Mouse (Mus musculus) sigmoid colon, adult 10 weeks (tissue): ENCODE data around the gene Sobp. TPM values are rescaled to one million over a fixed set of nuclear protein-coding genes. Genes with fewer than 3 reads are reported as not detected.

Experiments
- polyA plus RNA-seq: library from polyadenylated mRNA; stranded (reverse); fragments of 350-450 nt; fragmentation: Illumina TruSeq; extraction: RNeasy Lipid Tissue Mini Kit (QIAGEN cat#74804); gene quantifications from one replicate; pipeline ENCODE4 v1.2.3, GENCODE M21; 2014; ENCODE audit warnings: low read depth, low replicate concordance

Gene Sobp
- 2.7 TPM for polyA plus RNA-seq

DNA sequence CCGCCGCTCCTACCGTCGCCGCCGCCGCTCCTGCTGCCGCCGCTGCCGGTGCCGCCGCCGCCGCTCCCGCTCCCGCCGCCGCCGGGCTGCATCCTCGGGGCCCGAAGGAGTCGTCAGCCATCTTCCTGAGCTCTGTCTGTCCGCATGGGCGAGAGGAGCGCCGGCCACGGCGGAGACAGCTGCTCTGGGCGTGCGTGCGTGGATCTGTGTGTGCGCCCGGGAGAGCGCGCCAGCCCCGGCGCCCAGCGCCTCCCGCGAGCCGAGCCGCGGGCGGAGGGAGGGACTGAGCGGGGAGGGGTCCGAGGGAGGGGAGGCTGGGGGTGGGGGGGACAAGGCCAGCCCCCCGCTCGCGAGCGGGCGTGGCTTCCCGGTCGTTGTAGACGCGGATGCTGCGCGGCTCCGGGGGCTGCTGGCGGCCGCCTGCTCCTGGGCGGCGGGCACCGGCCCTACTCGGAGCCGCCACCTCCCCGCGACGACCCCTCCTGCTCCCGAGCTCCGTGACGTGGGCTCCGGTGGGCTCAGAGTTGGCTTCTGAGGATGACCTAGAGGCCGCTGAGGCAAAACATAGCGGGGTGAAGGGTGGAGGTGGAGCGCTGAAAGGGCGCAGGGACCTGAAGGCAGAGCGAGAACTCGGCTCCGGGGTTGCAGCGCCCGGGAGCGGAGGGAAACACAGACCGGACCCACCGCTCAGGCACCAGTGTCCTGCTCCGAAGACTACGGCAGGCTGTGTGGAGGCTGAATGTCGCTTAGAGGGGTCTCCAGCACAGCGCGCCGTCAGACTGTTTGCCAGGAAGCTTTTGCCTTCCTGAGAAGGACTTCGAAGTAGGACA lies at the start of gene Sobp, which contains the start of gene 9030612E09Rik:
Gene Sobp, minus strand, starts transcription at position 205 of the 830 bp plus-strand sequence.
Gene 9030612E09Rik, plus strand, starts transcription at position 379 of the 830 bp plus-strand sequence.

DNA sequence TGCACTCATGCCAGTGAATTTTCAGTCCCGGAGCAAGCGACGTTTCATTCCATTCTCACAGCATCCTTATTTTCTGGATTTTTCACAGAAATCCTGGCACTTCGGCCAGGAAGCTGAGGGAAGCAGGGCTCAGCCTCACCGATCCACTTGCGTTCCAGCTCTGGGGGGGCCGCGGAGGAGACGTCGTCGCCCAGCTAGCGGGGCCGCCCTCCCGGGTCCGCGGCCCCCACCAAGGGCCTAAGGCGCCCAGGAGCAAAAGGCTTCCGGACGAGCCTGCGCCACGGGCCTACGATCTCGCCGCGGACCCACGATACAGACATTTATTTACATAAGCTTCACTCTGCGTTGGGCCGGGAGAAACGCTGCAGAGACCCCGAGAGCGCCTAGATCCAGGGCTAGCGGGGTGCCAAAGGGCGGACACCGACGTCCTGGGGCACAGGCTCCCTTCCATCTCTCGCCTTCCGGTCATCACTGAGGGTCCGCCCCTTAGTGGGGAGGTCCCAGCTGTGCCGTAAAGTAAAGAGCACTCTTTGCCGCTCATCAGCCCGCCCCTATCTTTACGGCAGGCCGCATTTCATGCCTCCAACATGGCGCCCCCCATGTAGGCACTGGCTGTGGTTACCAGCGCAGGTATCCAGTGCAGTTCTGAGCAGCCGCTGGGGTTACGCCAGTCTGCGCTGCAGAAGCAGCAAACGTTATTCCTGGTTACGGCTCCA lies 46.7 kb upstream of the Sobp start, which contains the start of gene Pdss2:
Gene Pdss2, plus strand, starts transcription at position 577 of the 716 bp plus-strand sequence.

Other genes starting within 250 kb of the Sobp start
- 0.60 TPM for gene 9030612E09Rik, start 174 bp upstream of the Sobp start, polyA plus RNA-seq
- 39.5 TPM for gene Pdss2, start 47.0 kb upstream of the Sobp start, polyA plus RNA-seq